ENCODE assay signal across 19 mouse cellular contexts in genomic region chr2:45485477-45485876, GRCm38 (mm10).
DNase-seq lines count a peak whose midpoint lies in the region; ATAC-seq and TF ChIP-seq lines count a peak whose summit lies in the region.
"Had no signal": no experiment of that assay in that cellular context is flagged by ENCODE, and none has a peak within 500 bp of the region (broad histone marks: within the 10 kb centered on the region; RNA-seq: fewer than 3 reads in every experiment).

No protein-coding gene starts in this region.

- no peaks in the 10 kb centered on the region for H3K9me3 ChIP-seq in embryonic facial prominence, embryonic 13.5 days
- H3K9me3 ChIP-seq in embryonic facial prominence, embryonic 15.5 days (replicated peaks) = no peaks in the 10 kb centered on the region
- H3K9me3 ChIP-seq: forebrain, embryonic 13.5 days; heart, embryonic 15.5 days; hindbrain, embryonic 13.5 days had no signal

- H3K4me1 ChIP-seq in embryonic facial prominence, embryonic 13.5 days = 0 out of 2 replicates have a peak, but pooled peaks cover 5% of the 10 kb centered on the region
- H3K4me1 ChIP-seq in embryonic facial prominence, embryonic 15.5 days = no peaks in the 10 kb centered on the region
- H3K4me1 ChIP-seq: forebrain, embryonic 13.5 days; heart, embryonic 15.5 days; hindbrain, embryonic 13.5 days had no signal

- peak overlapping the region; percentile 83 for H3K27ac ChIP-seq in left cerebral cortex, adult 2 months
- peak overlapping the region; percentile 88 for H3K27ac ChIP-seq in embryonic facial prominence, embryonic 13.5 days
- H3K27ac ChIP-seq in embryonic facial prominence, embryonic 15.5 days (replicated peaks) = peak overlapping the region; percentile 76
- H3K27ac ChIP-seq: forebrain, embryonic 13.5 days; heart, adult 2 months; heart, embryonic 15.5 days; hindbrain, embryonic 13.5 days; hindbrain, postnatal 0 days had no signal

- intact Hi-C loops in left cerebral cortex, adult 2 months (cut with DNase I) = loop anchor here (2.0 to 5.0 kb wide), 3 partner anchors 238 to 369 kb away; partner anchors contain the start of gene Zeb2

- no peak for DNase-seq in left cerebral cortex, adult 2 months (ENCODE audit: extremely low spot score in 1 of 2, low spot score in 2 of 2)
- no peak for DNase-seq in left cerebral cortex, adult 18-20 months (ENCODE audit: low spot score in 2 of 2)
- no peak for DNase-seq in gastrocnemius, adult 8-10 months (ENCODE audit: low spot score in 2 of 2)
- DNase-seq in spleen, adult 12 weeks (ENCODE audit: low spot score) = no peak
- DNase-seq: adrenal gland, postnatal 10 days; cerebellum, adult 11-12 months; cerebellum, adult 9-10 months; cerebellum, postnatal 25 days; forebrain, postnatal 0 days; gastrocnemius, postnatal 10 days; heart, adult 2 months; heart, postnatal 14 days had no signal

- H3K27me3 ChIP-seq in embryonic facial prominence, embryonic 13.5 days = no peaks in the 10 kb centered on the region
- H3K27me3 ChIP-seq in embryonic facial prominence, embryonic 15.5 days = no peaks in the 10 kb centered on the region
- H3K27me3 ChIP-seq: forebrain, embryonic 13.5 days; heart, embryonic 15.5 days; hindbrain, embryonic 13.5 days had no signal

- WGBS in embryonic facial prominence, embryonic 13.5 days = 40% methylated on average over 10 of the region's 10 CpGs
- WGBS in embryonic facial prominence, embryonic 15.5 days = 40% methylated on average over 10 of the region's 10 CpGs

- H3K4me2 ChIP-seq in embryonic facial prominence, embryonic 13.5 days = peak overlapping the region; percentile 2; the same call in 1 of the 2 replicates
- no peak overlapping the region for H3K4me2 ChIP-seq in embryonic facial prominence, embryonic 15.5 days (replicated peaks)
- H3K4me2 ChIP-seq: forebrain, embryonic 13.5 days; heart, embryonic 11.5 days; heart, embryonic 15.5 days; hindbrain, embryonic 13.5 days had no signal

- no peak overlapping the region for H3K9ac ChIP-seq in embryonic facial prominence, embryonic 13.5 days
- no peak overlapping the region for H3K9ac ChIP-seq in embryonic facial prominence, embryonic 15.5 days
- H3K9ac ChIP-seq: forebrain, embryonic 13.5 days; forebrain, postnatal 0 days; heart, embryonic 15.5 days; hindbrain, embryonic 13.5 days had no signal

- H3K4me3 ChIP-seq in left cerebral cortex, adult 2 months = peak overlapping the region; percentile 36
- H3K4me3 ChIP-seq in embryonic facial prominence, embryonic 13.5 days = no peak overlapping the region
- H3K4me3 ChIP-seq in embryonic facial prominence, embryonic 15.5 days (replicated peaks) = no peak overlapping the region
- H3K4me3 ChIP-seq: forebrain, embryonic 13.5 days; heart, adult 2 months; heart, embryonic 15.5 days; hindbrain, embryonic 13.5 days had no signal

- TF ChIP-seq CTCF in left cerebral cortex, adult 2 months (IDR thresholded peaks at IDR 0.05) = no peak

- no peaks in the 10 kb centered on the region for H3K36me3 ChIP-seq in embryonic facial prominence, embryonic 13.5 days
- H3K36me3 ChIP-seq in embryonic facial prominence, embryonic 15.5 days = no peaks in the 10 kb centered on the region
- H3K36me3 ChIP-seq: heart, embryonic 15.5 days; hindbrain, embryonic 13.5 days had no signal

- no peak for ATAC-seq in embryonic facial prominence, embryonic 13.5 days (ENCODE audit: insufficient number of reproducible peaks, insufficient read depth, low FRiP score, low TSS enrichment, low read depth)
- ATAC-seq in embryonic facial prominence, embryonic 15.5 days (ENCODE audit: insufficient number of reproducible peaks, low FRiP score, low TSS enrichment, low read depth) = peak; percentile 34; the same call in 1 of the 2 replicates
- ATAC-seq: forebrain, embryonic 13.5 days; forebrain, postnatal 0 days; hindbrain, postnatal 0 days had no signal
